Mouse (Mus musculus) liver, embryonic 15.5 days (tissue): ENCODE data around the gene Dnase1l2. TPM values are rescaled to one million over a fixed set of nuclear protein-coding genes. Genes with fewer than 3 reads are reported as not detected.

Source experiments
- ATAC-seq: fragments of 200-750 bp; cut with Nextera tagmentation; 2 replicates; pipeline ENCODE4 v1.8.0; 2017; ENCODE audit warnings: moderate number of reproducible peaks, mild to moderate bottlenecking, moderate library complexity; ENCODE audit not compliant: insufficient read depth
- H3K27ac ChIP-seq: fragments of 300-500 bp; sonication (generic); replicated peaks from 2 replicates; pipeline ENCODE4 v1.5.1; 2015; ENCODE audit warnings: mild to moderate bottlenecking, inconsistent platforms
- H3K27me3 ChIP-seq: fragments of 300-500 bp; sonication (generic); 2 replicates; pipeline ENCODE4 v1.6.1; 2015; ENCODE audit warnings: mild to moderate bottlenecking, inconsistent platforms
- H3K36me3 ChIP-seq: fragments of 300-500 bp; sonication (generic); replicated peaks from 2 replicates; pipeline ENCODE4 v1.6.1; 2015; ENCODE audit warnings: moderate library complexity, mild to moderate bottlenecking, inconsistent platforms
- H3K4me1 ChIP-seq: fragments of 300-500 bp; sonication (generic); replicated peaks from 2 replicates; pipeline ENCODE4 v1.6.1; 2015; ENCODE audit warnings: inconsistent platforms
- H3K4me2 ChIP-seq: fragments of 300-500 bp; sonication (generic); 2 replicates; pipeline ENCODE4 v1.6.1; 2015; ENCODE audit warnings: moderate library complexity, mild to moderate bottlenecking, inconsistent platforms
- H3K4me3 ChIP-seq: fragments of 300-500 bp; sonication (generic); replicated peaks from 2 replicates; pipeline ENCODE4 v1.5.1; 2015; ENCODE audit warnings: mild to moderate bottlenecking, inconsistent platforms
- H3K9ac ChIP-seq: fragments of 300-500 bp; sonication (generic); 2 replicates; pipeline ENCODE4 v1.6.1; 2015; ENCODE audit warnings: moderate library complexity, mild to moderate bottlenecking, inconsistent platforms
- H3K9me3 ChIP-seq: fragments of 300-500 bp; sonication (generic); replicated peaks from 2 replicates; pipeline ENCODE4 v1.6.1; 2016; ENCODE audit warnings: inconsistent platforms
- WGBS: fragments of 180-500 bp; shearing (Covaris S2); methylation state at CpG from one replicate; pipeline ENCODE4 v1.1.7; 2015; ENCODE audit warnings: mixed read lengths; ENCODE audit not compliant: insufficient replicate concordance; 5-methylcytosine and 5-hydroxymethylcytosine counted together
- polyA plus RNA-seq: library from polyadenylated mRNA; unstranded; fragments of >200 nt; fragmentation: Nextera tagmentation; extraction: Ambion mirVana; gene quantifications from 2 replicates; pipeline ENCODE4 v1.2.1, GENCODE M21; 2015

Gene Dnase1l2
- polyA plus RNA-seq, 1 experiment from 2014 or later = 0.41 TPM

- Histone ChIP-seq H3K27me3 (no peaks in the 10 kb centered on the region), H3K36me3 (peaks cover 89% of the 10 kb centered on the region), H3K27ac (no peak overlapping the region), H3K4me3 (no peak overlapping the region), H3K9ac (no peak overlapping the region), H3K4me2 (no peak overlapping the region), H3K4me1 (no peaks in the 10 kb centered on the region), H3K9me3 (no peaks in the 10 kb centered on the region)
- ATAC-seq = no peak
- WGBS = 83% methylated on average over 7 of the region's 7 CpGs
These were observed 48.4 kb downstream of the Dnase1l2 start for GRCm38 (mm10) chr17:24394456-24394855.

GRCm38 (mm10) chr17:24393527-24393926, 49.4 kb downstream of the Dnase1l2 start:
- no peak overlapping the region for H3K27ac ChIP-seq
- H3K4me1 ChIP-seq = no peaks in the 10 kb centered on the region
- H3K9ac ChIP-seq = no peak overlapping the region
- H3K9me3 ChIP-seq = no peaks in the 10 kb centered on the region
- H3K4me3 ChIP-seq = no peak overlapping the region
- no peak overlapping the region for H3K4me2 ChIP-seq
- 71% methylated on average over 4 of the region's 4 CpGs for WGBS
- ATAC-seq = no peak; the same call in 1 of the 2 replicates
- H3K27me3 ChIP-seq = no peaks in the 10 kb centered on the region
- H3K36me3 ChIP-seq = peaks cover 89% of the 10 kb centered on the region

- Histone ChIP-seq H3K9ac (no peak overlapping the region), H3K4me2 (no peak overlapping the region), H3K27me3 (no peaks in the 10 kb centered on the region), H3K4me1 (no peaks in the 10 kb centered on the region), H3K36me3 (peaks cover 89% of the 10 kb centered on the region), H3K9me3 (no peaks in the 10 kb centered on the region), H3K27ac (no peak overlapping the region), H3K4me3 (no peak overlapping the region)
- no peak for ATAC-seq
- WGBS = 71% methylated on average over 8 of the region's 8 CpGs
These were observed 51.8 kb downstream of the Dnase1l2 start for GRCm38 (mm10) chr17:24391149-24391548.

Other genes with a start within 250 kb of the Dnase1l2 start
- gene Tbc1d24, start 237.5 kb downstream of the Dnase1l2 start, polyA plus RNA-seq = 6.6 and 7.9 TPM in 2 replicates
- gene Ntn3, start 233.6 kb downstream of the Dnase1l2 start, polyA plus RNA-seq = 1.1 and 1.2 TPM in 2 replicates
- gene Tedc2, start 222.3 kb downstream of the Dnase1l2 start, polyA plus RNA-seq = 8.2 and 9.6 TPM in 2 replicates
- gene Ccnf, start 191.6 kb downstream of the Dnase1l2 start, polyA plus RNA-seq = 71.5 and 75.6 TPM in 2 replicates
- not detected in 2 replicates for gene Abca17, start 92.0 kb downstream of the Dnase1l2 start, polyA plus RNA-seq
- 14.1 and 14.8 TPM in 2 replicates for gene Abca3, start 91.2 kb downstream of the Dnase1l2 start, polyA plus RNA-seq
- 109 and 113 TPM in 2 replicates for gene Rnps1, start 28.5 kb downstream of the Dnase1l2 start, polyA plus RNA-seq
- gene Eci1, start 16.5 kb downstream of the Dnase1l2 start, polyA plus RNA-seq = 81.2 and 92.2 TPM in 2 replicates
- gene E4f1, start 27.2 kb upstream of the Dnase1l2 start, polyA plus RNA-seq = 11.5 and 14.2 TPM in 2 replicates
- 60.5 and 61.2 TPM in 2 replicates for gene Pgp, start 27.3 kb upstream of the Dnase1l2 start, polyA plus RNA-seq
- gene Bricd5, start 30.8 kb upstream of the Dnase1l2 start, polyA plus RNA-seq = 0.13 TPM in 1 of 2 replicates, not detected in the other
- gene Mlst8, start 36.0 kb upstream of the Dnase1l2 start, polyA plus RNA-seq = 12.0 and 13.6 TPM in 2 replicates
- 0.05 and 0.09 TPM in 2 replicates for gene Caskin1, start 45.5 kb upstream of the Dnase1l2 start, polyA plus RNA-seq
- 32.9 and 35.2 TPM in 2 replicates for gene Traf7, start 84.8 kb upstream of the Dnase1l2 start, polyA plus RNA-seq
- 0.64 and 0.74 TPM in 2 replicates for gene Rab26, start 91.1 kb upstream of the Dnase1l2 start, polyA plus RNA-seq
- 2.6 and 3.0 TPM in 2 replicates for gene Pkd1, start 106.7 kb upstream of the Dnase1l2 start, polyA plus RNA-seq
- 18.8 and 21.4 TPM in 2 replicates for gene Tsc2, start 189.5 kb upstream of the Dnase1l2 start, polyA plus RNA-seq
- 5.8 and 6.4 TPM in 2 replicates for gene Nthl1, start 189.6 kb upstream of the Dnase1l2 start, polyA plus RNA-seq
- 10.8 and 13.8 TPM in 2 replicates for gene Slc9a3r2, start 207.2 kb upstream of the Dnase1l2 start, polyA plus RNA-seq
- gene Npw, start 215.4 kb upstream of the Dnase1l2 start, polyA plus RNA-seq = 0.30 TPM in 1 of 2 replicates, not detected in the other
- gene Zfp598, start 226.6 kb upstream of the Dnase1l2 start, polyA plus RNA-seq = 9.9 and 12.5 TPM in 2 replicates
- 0.07 and 0.16 TPM in 2 replicates for gene Syngr3, start 246.8 kb upstream of the Dnase1l2 start, polyA plus RNA-seq